Mouse (Mus musculus) kidney, adult 2 months (tissue): ENCODE measurements around the gene Mpl.

Experiments
- CTCF ChIP-seq: fragments of 200-500 bp; conservative IDR thresholded peaks from 2 replicates; pipeline ENCODE4 v1.5.1; 2011; ENCODE audit warnings: low read depth, mild to moderate bottlenecking, control low read depth, low read length, moderate library complexity, mixed read lengths; ENCODE audit not compliant: insufficient read depth, insufficient read length
- POLR2A ChIP-seq: fragments of 200-500 bp; IDR thresholded peaks from one replicate; pipeline ENCODE4 v1.6.1; 2011; ENCODE audit warnings: low read depth, low read length, control low read depth

DNA sequence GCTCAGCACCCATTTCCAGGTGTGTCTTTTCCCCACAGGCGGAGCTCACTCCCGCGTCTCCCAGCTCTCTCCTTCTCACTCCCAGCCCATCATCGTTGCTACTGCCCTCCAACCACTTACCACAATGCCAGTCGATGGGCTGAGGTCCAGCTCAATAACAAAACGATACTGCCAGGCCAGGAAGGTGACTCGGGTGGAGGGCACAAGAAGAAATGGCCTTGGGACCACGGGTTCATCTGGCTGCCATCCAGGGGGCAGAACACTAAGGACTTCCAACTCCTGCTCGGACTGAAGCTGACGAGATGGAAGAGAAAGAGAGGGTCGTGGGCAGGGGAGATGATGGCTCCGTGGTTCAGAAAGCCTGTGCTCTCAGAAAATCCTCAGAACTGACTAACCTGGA is 54.6 kb downstream of the Mpl start:
- TF ChIP-seq CTCF (no peak), POLR2A (no peak)
